ENCODE assay signal across 8 mouse cellular contexts in genomic region chr11:69921114-69922011, GRCm38 (mm10). TPM values are rescaled to one million over a fixed set of nuclear protein-coding genes. Genes with fewer than 3 reads are reported as not detected.
DNase-seq lines count a peak whose midpoint lies in the region; ATAC-seq and TF ChIP-seq lines count a peak whose summit lies in the region.

TSS of gene Eif5a (minus strand) at chr11:69921958.

- H3K9ac ChIP-seq in heart, embryonic 12.5 days: peak within 1 kb of the TSS; percentile 99
- peak within 1 kb of the TSS; percentile 98 for H3K9ac ChIP-seq in kidney, postnatal 0 days (ENCODE audit: low read depth, low read length)
- H3K9ac ChIP-seq in liver, embryonic 11.5 days (ENCODE audit: low read depth, low read length): peak within 1 kb of the TSS; percentile 100
- peak within 1 kb of the TSS; percentile 97 for H3K9ac ChIP-seq in stomach, embryonic 14.5 days (replicated peaks; ENCODE audit: low read depth, low read length)

- WGBS in heart, embryonic 12.5 days: under 1% methylated on average over 75 of the region's 78 CpGs
- under 1% methylated on average over 75 of the region's 78 CpGs for WGBS in kidney, postnatal 0 days
- WGBS in liver, embryonic 11.5 days: under 1% methylated on average over 78 of the region's 78 CpGs
- under 1% methylated on average over 70 of the region's 78 CpGs for WGBS in stomach, embryonic 14.5 days

- peaks cover 28% of the 10 kb centered on the region for H3K36me3 ChIP-seq in heart, embryonic 12.5 days
- peaks cover 22% of the 10 kb centered on the region for H3K36me3 ChIP-seq in kidney, postnatal 0 days (ENCODE audit: insufficient read depth, low read length)
- peaks cover 27% of the 10 kb centered on the region for H3K36me3 ChIP-seq in liver, embryonic 11.5 days (ENCODE audit: control insufficient read depth, insufficient read depth, low read length)
- H3K36me3 ChIP-seq in stomach, embryonic 14.5 days (ENCODE audit: control insufficient read depth, insufficient read depth, low read length): peaks cover 23% of the 10 kb centered on the region

- no peaks in the 10 kb centered on the region for H3K27me3 ChIP-seq in heart, embryonic 12.5 days (replicated peaks)
- no peaks in the 10 kb centered on the region for H3K27me3 ChIP-seq in kidney, postnatal 0 days (ENCODE audit: insufficient read depth, low read length)
- no peaks in the 10 kb centered on the region for H3K27me3 ChIP-seq in liver, embryonic 11.5 days (replicated peaks; ENCODE audit: control insufficient read depth, insufficient read depth, low read length)
- H3K27me3 ChIP-seq in stomach, embryonic 14.5 days (ENCODE audit: control insufficient read depth, insufficient read depth, low read length): no peaks in the 10 kb centered on the region

- H3K9me3 ChIP-seq in heart, embryonic 12.5 days (replicated peaks): no peaks in the 10 kb centered on the region
- no peaks in the 10 kb centered on the region for H3K9me3 ChIP-seq in kidney, postnatal 0 days (replicated peaks; ENCODE audit: low read length)
- H3K9me3 ChIP-seq in liver, embryonic 11.5 days (ENCODE audit: control insufficient read depth, low read length): no peaks in the 10 kb centered on the region
- H3K9me3 ChIP-seq in stomach, embryonic 14.5 days (ENCODE audit: control insufficient read depth, low read depth, low read length): no peaks in the 10 kb centered on the region

- peak; percentile 71 for TF ChIP-seq CTCF in kidney, postnatal 0 days (IDR thresholded peaks at IDR 0.05; ENCODE audit: low read depth)

- peak within 1 kb of the TSS; percentile 81 for H3K4me2 ChIP-seq in heart, embryonic 12.5 days
- H3K4me2 ChIP-seq in kidney, postnatal 0 days (ENCODE audit: low read length): peak within 1 kb of the TSS; percentile 71
- peak within 1 kb of the TSS; percentile 96 for H3K4me2 ChIP-seq in liver, embryonic 11.5 days
- H3K4me2 ChIP-seq in stomach, embryonic 14.5 days (replicated peaks; ENCODE audit: low read depth, low read length): peak within 1 kb of the TSS; percentile 50

- peak within 1 kb of the TSS; percentile 91 for H3K4me3 ChIP-seq in heart, embryonic 12.5 days
- H3K4me3 ChIP-seq in kidney, postnatal 0 days (replicated peaks; ENCODE audit: low read depth, low read length): peak within 1 kb of the TSS; percentile 92
- peak within 1 kb of the TSS; percentile 92 for H3K4me3 ChIP-seq in liver, embryonic 11.5 days (ENCODE audit: low read depth, low read length)
- H3K4me3 ChIP-seq in stomach, embryonic 14.5 days (ENCODE audit: low read depth, low read length): peak within 1 kb of the TSS; percentile 98

- peak; percentile 78 for ATAC-seq in erythroid progenitor cell, adult 5-6 weeks (replicated peaks; ENCODE audit: low FRiP score, poor library complexity, severe bottlenecking)
- ATAC-seq in heart, embryonic 12.5 days (ENCODE audit: insufficient number of reproducible peaks, low FRiP score): peak; percentile 96
- peak; percentile 93 for ATAC-seq in kidney, postnatal 0 days (replicated peaks; ENCODE audit: low FRiP score, low read depth)
- peak; percentile 90 for ATAC-seq in liver, embryonic 11.5 days (replicated peaks; ENCODE audit: low FRiP score)
- ATAC-seq in stomach, embryonic 14.5 days (ENCODE audit: insufficient number of reproducible peaks, insufficient read depth, low FRiP score, low read depth): peak; percentile 95

- peak within 1 kb of the TSS; percentile 98 for H3K27ac ChIP-seq in heart, embryonic 12.5 days (ENCODE audit: poor library complexity, severe bottlenecking)
- peak within 1 kb of the TSS; percentile 96 for H3K27ac ChIP-seq in kidney, postnatal 0 days
- peak within 1 kb of the TSS; percentile 99 for H3K27ac ChIP-seq in liver, embryonic 11.5 days (ENCODE audit: low read depth, low read length)
- H3K27ac ChIP-seq in stomach, embryonic 14.5 days (ENCODE audit: low read length): peak within 1 kb of the TSS; percentile 99

- DNase-seq in CD4-positive helper T cell, adult 2 months (ENCODE audit: low read depth, low spot score): peak; percentile 100
- peak; percentile 100 for DNase-seq in brain, embryonic 18.5 days (ENCODE audit: low read depth, low spot score)
- peak; percentile 100 for DNase-seq in kidney, postnatal 0 days (ENCODE audit: low spot score)
- DNase-seq in liver, embryonic 11.5 days (ENCODE audit: low spot score): peak; percentile 100
- peak; percentile 100 for DNase-seq in naive thymus-derived CD4-positive, alpha-beta T cell, adult 2 months (ENCODE audit: low read depth)

- peaks cover 22% of the 10 kb centered on the region for H3K4me1 ChIP-seq in heart, embryonic 12.5 days (replicated peaks)
- peaks cover 11% of the 10 kb centered on the region for H3K4me1 ChIP-seq in kidney, postnatal 0 days (replicated peaks; ENCODE audit: insufficient read depth, low read length)
- H3K4me1 ChIP-seq in liver, embryonic 11.5 days (replicated peaks; ENCODE audit: control insufficient read depth, insufficient read depth, low read length): peaks cover 35% of the 10 kb centered on the region
- H3K4me1 ChIP-seq in stomach, embryonic 14.5 days (ENCODE audit: control insufficient read depth, insufficient read depth, low read length): peaks cover 16% of the 10 kb centered on the region

RNA-seq across cellular contexts. Expression of gene Eif5a, which starts in this region (rescaled TPM):
- 394 and 471 TPM in 2 replicates for total RNA-seq in erythroid progenitor cell, adult 5-6 weeks (2015; ENCODE audit: low replicate concordance)
- total RNA-seq in erythroid progenitor cell, adult 5-6 weeks (2017; ENCODE audit: low replicate concordance): 246 and 254 TPM in 2 replicates
- polyA plus RNA-seq in heart, embryonic 12.5 days (2016; fragmentation: Nextera tagmentation; extraction: Ambion mirVana): 1,286 and 1,307 TPM in 2 replicates
- polyA plus RNA-seq in kidney, postnatal 0 days (2015; fragmentation: Nextera tagmentation; extraction: Ambion mirVana): 1,371 and 1,476 TPM in 2 replicates
- polyA plus RNA-seq in liver, embryonic 11.5 days (2014; fragmentation: Nextera tagmentation; extraction: Ambion mirVana): 2,995 and 3,090 TPM in 2 replicates
- polyA plus RNA-seq in stomach, embryonic 14.5 days (2014; fragmentation: Nextera tagmentation; extraction: Ambion mirVana): 1,510 and 1,553 TPM in 2 replicates

Comparison
In these comparisons a context has a peak if more than half of its experiments do, and no peak if none do; other contexts are left out.
1. Peak in every context shown above with its lines: DNase-seq, ATAC-seq, H3K4me3 ChIP-seq and H3K27ac ChIP-seq.